Mouse (Mus musculus): ENCODE data around the gene Slc35b1. TPM values are rescaled to one million over a fixed set of nuclear protein-coding genes. Genes with fewer than 3 reads are reported as not detected.
"Not testable (repeated sequence)": the region's sequence is repeated elsewhere in the genome, so short reads cannot be mapped to it uniquely, and the experiment has no call there.

Gene Slc35b1
- polyA plus RNA-seq, 2 experiments from 2014 or later, result 64.4 to 70.1 TPM

DNA sequence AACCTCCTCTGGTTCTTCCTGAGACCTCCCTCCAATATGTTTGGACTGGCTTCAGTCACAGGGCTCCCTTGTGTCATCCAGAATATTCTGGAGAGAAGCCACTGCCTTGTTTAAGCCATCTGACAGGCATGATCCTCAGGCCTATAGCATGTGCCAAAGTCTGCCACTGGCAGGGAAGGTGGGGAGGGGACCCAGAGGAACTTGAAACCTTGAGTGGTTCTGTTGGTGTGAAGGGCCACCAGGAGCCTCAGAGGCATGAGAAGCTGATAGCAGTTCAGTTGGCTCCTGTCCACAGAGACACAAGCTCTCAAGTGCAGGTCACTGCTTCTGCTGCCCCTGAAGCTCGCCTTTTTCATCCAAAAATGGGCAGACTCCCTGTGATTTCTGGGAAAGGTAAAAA, 12.1 kb downstream of the Slc35b1 start:
- ATAC-seq, result no peak

DNA sequence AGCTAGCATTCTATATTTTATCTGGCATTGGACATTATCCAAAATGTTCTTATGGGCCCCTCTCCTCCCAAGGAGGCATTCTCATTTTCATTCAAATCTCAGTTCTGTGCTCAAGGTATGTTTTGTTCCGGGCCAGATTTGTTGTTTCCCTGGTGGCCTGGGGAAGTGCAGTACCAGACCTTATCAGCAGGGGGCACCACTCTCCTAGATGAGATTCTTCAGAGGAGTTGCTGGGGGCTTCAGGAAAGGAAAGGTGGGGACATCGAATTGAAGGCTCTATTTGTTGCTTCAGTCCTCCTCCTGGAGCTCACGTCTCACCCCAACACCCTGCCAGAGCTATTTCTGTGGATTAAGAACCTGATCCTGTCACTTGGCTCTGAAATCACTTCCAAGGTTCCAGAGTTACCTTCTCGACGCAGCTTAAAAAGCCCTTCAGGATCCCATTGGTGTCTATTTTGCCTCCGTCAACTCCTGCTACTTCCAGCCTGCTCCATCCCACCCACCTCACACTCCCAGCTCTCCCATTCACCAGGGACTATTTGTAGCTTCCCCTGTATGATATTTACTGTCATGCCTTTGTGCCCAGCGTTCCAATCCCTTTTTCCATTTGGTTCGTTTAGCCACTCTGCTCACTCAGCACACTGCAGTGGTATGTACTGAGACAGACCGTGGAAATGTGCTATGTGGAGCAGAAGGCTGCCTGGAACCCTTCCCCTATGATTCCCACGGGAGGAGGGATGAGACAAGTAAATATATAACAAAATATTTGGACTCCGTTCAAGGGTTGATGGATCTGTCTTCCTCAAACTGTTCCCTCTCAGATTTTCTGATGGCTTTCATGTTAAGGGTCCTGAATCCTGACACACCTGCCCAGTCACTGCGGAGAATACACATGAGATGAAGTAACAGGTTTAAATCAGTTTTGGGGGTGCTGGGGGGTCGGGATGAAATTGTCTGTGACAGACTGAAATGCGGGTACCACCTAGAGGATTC, 13.6 kb downstream of the Slc35b1 start:
- ATAC-seq, result no peak

DNA sequence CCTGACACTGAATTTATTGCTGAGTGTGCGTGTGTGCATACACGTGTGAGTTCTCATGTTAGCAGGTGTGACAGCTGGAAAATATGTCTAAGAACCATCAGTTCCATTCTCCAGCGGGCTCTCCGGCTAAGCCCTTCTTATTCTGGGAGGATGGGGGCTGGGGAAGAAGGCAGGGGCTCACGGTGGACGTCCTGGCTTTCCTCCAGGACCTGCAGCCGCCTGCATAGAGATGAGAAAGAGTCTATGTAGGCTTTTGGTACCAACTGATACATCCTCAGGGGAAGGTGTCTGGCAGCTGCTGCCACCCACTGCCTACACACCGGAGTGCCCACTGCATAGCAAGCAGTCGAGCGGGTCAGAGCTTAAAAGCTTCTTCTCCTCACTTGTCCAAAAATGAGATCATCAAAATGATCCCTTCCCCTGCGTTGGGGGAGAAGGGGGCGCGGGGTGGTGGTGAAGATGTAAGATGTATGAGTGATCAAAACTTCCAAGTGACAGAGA, 15.1 kb downstream of the Slc35b1 start:
- no peak for ATAC-seq

DNA sequence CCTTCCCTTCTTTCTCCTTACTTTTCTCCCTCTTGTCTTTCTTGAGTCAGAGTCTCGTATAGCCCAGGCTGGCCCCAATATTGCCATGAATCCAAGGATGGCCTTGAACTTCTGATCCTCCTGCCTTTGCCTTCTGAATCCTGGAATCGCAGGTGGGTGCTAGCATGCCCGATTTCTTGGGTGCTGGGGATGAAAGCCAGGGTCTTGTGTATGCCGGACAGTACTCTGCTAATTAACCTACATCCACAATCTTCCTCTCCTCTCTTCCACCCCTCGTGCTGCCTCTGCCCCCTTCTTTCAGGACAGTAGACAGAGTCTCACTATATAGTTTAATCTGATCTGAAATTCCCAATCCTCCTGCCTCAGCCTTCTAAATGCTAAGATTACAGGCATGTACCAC, 17.1 kb downstream of the Slc35b1 start:
- ATAC-seq, result no peak

DNA sequence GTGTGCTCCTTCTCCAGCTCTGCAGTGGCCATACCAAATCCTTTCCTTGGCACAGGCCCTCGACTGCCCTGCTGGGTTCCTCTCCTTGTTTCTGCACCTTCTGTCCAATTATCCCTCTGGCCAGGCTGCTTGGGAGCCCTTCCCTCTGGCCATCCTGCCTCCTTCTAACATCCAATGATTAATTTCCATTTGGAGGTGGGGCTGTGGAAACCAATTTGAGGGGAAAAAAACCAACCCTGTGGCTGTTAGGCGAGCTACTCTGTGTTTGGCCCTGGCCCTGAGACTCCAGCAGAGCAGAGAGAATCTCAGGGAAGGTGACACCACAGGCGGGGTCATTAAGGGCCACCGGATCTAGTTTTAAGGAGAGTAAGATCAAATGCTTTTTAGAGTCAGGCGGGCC, 17.7 kb downstream of the Slc35b1 start:
- no peak for ATAC-seq

DNA sequence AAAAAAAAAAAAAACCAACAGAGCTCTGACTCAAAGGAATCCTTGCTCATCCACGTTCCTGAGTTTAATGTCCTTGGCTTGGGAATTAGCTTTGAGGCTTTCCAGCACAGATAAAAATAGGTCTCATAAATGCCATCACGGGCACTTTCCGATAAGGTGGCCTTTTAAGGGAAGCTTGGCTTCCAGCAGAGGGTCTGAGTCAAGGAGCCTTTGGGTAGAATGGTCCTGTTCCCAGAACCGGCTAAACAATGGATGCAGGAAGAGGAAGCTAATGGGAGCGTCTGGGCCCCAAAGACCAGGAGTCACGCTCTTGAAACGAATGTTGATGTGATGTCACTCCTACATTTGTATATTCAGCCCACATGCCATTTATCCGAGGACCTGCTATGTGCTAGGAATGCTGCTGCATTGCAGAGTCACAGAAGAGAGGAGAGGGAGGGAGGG, 18.2 kb downstream of the Slc35b1 start:
- ATAC-seq, result no peak

DNA sequence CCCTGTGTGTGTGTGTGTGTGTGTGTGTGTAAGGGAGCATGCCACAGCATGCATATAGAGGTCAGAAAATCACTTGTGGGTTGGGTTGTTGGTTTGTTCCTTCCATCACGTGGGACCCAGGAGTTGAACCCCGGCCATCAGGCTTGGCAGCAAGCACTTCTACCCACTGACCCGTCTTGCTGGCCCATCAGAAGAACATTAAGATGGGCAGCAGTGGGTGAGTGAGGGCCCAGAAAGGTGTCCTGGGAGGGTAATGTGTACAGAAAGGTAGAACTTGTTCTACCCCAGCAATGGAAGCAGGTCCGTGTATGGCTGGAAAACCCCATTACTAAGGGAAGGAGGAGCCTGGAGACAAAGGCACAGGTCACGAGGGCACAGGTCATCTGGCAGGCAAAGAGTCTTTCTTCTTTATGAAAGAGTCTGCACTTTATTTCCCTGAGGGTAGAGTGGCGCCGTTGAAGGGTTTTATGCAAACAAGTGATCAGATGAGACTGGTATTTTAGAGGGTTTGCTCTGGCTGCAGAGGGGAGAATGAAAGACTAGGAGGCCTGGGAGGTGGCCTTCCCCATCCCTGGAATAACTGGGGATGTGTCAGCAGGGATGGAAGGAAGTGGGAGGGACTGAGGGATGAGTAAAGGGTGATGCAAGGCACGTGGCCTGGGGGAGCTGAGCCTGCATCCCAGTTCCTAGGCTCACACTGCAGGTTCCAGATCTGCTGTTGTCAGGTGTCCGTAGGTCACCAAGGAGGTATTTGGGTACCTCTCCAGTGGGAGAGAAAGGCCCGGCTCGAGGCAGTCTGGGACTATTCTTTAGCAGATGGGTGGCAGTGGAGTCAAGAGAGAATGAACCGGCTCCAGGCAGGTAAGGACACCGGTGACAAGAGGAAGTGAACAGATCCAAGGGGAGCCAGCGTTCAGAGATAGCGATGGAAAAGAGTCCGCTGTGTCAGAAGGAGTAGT, 19.2 kb downstream of the Slc35b1 start:
- ATAC-seq, result no peak

DNA sequence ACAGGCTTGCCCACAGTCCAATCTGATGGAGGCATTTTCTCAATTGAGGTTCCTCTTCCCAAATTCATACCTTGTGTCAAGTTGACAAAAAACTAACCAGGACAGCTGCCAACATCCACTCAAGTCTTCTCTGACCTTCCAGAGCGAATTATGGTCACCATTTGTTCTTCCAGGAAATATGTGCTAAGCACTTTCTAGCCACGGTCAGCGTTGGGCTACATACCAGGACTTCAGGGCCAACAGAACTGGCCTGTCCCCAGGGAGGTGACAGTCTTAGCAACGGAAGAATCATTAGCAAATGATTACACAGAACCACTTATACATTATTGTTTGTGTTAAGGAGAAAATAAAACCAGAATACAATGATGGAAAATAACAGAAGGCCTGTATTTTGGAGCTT, 21.3 kb downstream of the Slc35b1 start:
- ATAC-seq, result no peak

DNA sequence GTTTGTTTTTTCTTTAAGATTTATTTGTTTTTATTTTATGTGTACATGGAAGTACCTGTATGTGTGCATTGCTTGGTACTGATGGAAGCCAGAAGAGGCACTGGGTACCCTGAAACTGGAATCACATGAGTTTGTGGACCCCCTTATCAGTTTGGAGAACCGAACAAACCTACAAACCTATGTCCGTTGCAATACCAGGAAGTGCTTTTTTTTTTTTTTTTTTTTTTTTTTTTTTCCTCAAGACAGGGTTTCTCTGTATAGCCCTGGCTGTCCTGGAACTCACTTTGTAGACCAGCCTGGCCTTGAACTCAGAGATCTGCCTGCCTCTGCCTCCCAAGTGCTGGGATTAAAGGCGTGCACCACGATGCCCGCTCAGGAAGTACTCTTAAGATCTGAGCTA, 21.9 kb downstream of the Slc35b1 start:
- not testable (repeated sequence) for ATAC-seq

DNA sequence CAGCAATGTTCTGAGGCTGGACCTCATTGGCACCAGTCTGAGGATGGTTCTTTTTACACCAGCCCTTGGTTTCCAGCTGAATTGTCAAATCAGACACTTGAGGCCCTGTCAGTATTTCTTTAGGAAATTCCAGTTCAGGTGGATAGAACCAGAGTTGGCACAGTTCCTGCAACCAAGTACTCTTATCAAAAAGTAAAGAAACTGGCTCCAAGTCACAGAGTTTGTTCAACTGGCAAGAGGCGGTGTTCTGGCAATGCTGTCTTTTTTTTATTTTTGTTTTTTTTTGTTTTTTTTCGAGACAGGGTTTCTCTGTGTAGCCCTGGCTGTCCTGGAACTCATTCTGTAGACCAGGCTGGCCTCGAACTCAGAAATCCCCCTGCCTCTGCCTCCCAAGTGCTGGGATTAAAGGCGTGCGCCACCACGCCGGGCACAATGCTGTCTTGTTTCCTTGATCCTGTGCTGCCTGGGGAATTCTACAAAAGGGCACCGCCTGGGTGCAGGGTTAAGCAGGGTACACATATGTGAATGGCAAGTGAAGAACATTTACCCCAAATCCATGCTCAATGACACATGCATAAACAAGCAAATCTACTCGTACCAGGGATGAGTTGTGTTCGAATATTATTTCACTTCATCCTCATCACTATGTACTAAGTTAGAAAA, 25.1 kb downstream of the Slc35b1 start:
- ATAC-seq, result no peak

DNA sequence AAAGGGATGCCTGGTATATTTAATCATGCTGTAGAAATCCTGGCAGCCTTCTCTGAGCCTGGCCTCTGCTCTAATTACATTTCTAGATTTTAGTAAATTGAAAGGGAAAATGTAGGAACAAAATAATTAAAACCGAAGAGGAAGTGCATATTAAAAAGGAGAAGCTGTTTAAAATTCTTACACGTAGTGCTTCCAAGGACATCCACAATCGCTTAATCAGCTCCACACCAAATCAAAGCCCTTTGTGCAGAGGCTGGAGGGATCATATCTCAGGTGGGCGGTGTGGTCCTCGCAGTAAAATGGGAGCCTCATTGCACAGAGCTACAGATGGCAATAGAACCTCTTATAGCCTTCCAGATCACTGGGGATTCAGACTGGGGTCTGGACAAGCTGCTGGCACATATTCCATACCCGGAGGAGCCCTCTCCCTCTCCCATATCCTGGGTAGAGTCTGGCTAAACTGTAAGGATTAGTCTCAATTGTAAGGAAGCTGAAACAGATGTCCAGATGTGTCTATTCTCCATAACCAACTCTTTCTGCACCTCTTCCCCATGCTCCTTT, 27.0 kb downstream of the Slc35b1 start:
- no peak for ATAC-seq

DNA sequence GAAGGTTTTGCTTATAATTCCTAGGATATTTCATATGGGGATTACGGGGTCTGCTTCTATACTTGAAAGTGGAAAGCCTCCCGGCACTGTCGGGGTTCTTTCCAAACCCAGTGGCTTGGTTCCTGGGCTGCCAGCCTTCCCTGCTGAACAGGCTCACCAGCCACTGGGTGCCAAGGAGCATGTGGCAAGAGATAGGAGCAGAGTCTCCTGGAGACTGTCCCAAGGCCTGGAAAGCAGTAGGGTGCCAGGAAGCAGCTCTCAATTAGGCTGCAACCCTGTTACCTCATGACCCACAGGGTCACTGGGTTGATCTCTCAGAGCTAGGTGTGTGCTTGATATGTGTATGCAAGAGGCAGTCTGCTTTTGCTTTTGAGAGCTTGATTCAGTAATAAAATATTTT, 28.1 kb downstream of the Slc35b1 start:
- ATAC-seq, result no peak

DNA sequence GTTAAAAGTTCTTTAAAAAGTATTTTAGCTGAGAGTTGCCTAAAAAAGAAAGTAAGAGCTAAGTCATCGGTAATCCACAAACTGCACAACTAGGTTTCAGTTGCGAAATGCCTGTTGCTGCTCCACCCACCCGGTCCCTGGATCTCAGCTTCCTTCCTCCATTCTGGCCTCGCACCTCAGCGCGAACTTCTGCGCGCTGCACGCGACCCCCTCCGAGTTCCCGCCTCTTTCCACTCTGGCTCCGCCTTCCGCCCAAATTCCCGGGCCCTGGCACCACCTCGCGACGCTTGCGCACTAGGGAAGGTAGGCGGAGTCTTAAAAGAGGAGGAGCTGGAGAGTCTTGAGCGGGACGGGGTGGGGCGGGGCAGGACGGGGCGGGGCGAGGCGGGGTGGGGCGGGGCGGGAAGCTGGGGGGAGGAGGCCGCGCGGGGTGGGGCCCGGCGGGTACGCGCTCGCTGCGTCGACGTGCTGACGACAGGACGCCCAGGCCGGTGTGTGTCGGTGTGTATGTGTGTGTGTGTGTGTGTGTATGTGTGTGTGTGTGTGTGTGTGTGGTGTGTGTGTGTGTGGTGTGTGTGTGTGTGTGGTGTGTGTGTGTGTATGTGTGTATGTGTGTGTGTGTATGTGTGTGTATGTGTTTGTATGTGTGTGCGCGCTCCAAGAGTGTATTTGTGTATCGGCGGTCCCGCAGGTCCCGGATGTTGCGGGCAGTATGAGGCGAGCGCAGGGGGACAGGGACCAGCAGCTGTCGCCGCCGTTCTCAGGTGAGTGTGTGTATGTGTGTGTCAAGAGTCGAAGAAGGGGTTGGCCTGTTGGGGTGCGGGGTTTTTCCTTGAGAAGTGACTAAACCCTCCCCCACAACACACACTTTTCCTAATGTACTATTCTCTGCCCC, 29.4 kb downstream of the Slc35b1 start, which contains the start of gene Spop:
Gene Spop, plus strand, starts transcription at position 440 of the 895 bp plus-strand sequence.
- ATAC-seq, result peak; percentile 69

DNA sequence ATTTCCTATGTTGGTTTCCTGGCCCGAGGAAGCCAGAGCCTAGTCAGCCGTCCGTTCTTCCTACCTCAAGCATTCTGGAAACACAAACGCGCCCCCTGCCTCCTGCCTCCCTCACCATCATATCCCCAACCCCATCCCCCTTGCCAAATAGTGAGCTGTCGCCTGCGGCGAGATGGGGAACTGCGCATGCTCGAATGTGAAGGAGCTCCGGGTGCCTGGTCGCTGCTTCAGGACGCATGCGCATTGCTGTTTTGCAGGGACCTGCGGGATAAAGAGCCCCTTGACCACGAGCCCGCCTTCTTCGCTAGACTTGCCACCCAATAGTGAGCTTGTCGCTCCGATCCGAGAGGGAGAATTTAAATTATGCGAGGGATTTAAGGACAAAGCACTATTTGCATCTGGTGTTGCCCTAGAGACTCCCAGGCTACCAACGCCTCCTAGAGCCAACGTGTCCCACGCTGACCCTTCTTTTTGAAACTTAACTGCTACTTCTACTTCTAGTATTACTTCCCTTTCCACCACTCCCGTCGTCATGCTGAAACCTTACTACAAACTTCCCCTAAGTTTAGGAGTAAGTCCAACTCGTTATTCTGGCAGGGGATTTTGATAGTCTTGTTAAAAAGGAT, 30.2 kb downstream of the Slc35b1 start:
- ATAC-seq, result peak; percentile 52

DNA sequence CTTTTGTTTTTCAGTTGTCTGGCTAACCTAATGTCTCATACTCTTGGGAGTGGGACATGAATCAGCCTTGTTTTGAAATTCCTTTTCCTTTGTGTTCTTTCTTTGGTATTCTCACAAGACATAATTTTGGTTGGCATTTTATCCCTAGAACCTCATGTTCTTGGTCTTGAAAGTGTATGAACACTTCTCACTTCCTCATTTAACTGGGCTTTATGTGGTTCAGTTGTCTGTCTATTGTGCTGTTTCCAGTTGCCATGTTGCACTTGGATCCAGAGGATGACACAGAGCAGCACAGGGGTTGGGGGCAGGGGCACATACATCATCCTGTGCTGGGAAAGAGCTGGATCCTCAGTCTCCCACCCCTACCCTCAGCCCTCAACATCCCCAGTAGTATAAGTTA, 31.4 kb downstream of the Slc35b1 start:
- no peak for ATAC-seq

DNA sequence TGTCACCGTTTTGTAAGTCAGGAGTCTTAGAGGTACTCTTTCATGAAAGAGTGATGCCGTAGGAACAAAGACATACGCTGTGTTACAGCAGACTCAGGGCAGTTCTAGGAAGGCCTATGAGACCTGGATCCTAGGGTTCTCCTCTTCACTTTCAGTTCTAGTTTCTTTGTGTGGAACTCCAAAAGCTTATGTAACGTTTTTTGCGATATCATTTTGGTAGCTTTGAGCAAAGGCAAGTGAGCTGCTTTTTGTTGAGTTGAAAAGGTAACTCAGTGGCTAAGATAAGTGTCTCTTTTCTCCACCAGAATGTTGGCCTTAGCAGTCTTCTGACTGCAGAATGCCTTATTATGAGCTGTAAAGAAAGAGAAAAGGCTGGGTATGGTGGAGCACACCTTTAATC, 32.8 kb downstream of the Slc35b1 start:
- no peak for ATAC-seq

DNA sequence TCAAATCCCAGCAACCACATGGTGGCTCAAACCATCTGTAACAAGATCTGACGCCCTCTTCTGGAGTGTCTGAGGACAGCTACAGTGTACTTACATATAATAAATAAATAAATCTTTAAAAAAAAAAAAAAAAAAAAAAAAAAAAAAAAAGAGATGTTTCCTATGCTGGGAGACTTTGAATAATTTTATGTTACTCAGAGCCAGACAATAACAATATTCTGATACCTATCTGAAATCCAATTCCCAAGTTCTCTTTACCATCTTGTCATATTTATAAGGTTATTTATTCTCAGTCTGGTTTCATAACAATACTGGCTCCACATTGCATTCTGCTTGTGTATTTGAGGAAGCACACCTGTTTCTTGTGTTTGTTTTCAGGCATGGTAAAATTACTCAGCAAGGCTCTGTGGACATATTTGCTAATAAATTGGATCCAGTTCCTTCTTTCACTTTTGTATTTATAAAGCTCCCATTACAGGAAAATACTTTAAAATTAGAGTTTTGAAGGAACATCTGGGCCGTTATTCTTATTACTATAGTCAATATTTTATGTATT, 36.5 kb downstream of the Slc35b1 start:
- no peak for ATAC-seq

DNA sequence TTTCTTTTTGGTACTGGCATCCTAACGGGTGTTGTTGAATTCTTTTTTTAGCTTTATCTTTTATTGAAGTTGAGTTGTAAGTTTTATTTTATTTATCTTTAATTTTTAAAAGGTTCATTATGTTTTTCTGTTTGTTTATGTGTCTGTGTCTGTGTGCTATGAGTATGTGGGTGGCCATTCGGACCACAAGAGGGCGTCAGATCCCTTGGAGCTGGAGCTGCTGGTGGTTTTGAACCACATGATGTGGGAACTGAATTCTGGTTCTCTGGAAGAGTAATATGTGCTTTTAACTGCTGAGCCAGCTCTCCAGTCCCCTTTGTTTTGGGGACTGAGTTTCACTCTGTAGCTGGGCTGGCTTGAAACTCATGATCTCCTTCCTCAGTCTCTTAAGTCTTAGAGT, 39.0 kb downstream of the Slc35b1 start:
- ATAC-seq, result no peak

DNA sequence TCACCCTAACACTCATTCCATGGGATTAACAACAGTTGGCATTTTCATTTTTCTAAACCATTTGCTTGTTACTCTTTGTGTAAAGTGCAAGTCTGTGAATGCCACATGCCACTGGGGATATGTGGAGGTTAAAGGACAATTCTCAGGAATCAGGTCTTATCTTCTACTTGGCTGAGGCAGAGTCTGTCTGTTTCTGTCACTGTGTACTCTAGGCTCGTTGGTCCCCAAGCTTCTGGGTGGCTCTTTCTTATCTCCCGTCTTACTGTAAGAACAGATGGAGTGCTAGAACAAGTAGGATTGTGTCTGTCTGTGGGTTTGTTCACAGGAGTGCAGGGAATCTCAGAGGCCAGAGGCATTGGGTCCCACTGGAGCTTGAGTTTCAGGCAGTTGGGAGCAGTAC, 46.9 kb downstream of the Slc35b1 start:
- no peak for ATAC-seq

DNA sequence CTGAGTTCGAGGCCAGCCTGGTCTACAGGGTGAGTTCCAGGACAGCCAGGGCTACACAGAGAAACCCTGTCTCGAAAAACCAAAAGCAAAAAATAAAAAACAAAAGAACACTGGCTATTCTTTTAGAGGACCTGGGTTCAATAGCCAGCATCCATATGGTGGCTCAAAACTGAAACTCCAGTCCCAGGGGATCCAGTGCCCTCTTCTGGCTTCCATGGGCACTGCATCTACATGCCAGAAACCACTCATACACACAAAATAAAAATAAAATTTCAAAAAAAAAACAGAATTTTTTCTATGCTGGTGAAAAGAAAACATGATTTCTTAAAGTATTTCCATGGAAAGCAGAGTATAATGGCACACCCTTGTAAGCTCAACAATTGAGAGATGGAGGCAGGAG, 47.7 kb downstream of the Slc35b1 start:
- ATAC-seq, result no peak

Data from activated CD4-positive, CD25-positive, alpha-beta regulatory T cell, adult 4 months (primary cell).